Mouse (Mus musculus): ENCODE measurements at regions not wholly inside any gene's neighbourhood (a gene's known extent, or its start where the extent isn't known, plus 50 kb on each side); places are given as distances from the start of the nearest gene placed in this dataset.

- Histone ChIP-seq H3K4me2 (ENCODE audit: insufficient read depth, low read depth, poor library complexity, severe bottlenecking) (no peak overlapping the region), H3K4me1 (ENCODE audit: control insufficient read depth in 1 of 2, insufficient read depth in 2 of 2) (no peaks in the 10 kb centered on the region), H3K36me3 (replicated peaks in 1 of 2; ENCODE audit: control insufficient read depth in 1 of 2, insufficient read depth in 1 of 2, low read length in 1 of 2) (no peaks in the 10 kb centered on the region), H3K27ac (ENCODE audit: insufficient read depth, low read depth) (no peak overlapping the region), H3K4me3 (replicated peaks in 1 of 3; ENCODE audit: low read depth in 2 of 3, low read length in 2 of 3, poor library complexity in 1 of 3) (no peak overlapping the region), H3K27me3 (replicated peaks) (peaks cover 46% of the 10 kb centered on the region), H3K9me3 (replicated peaks; ENCODE audit: low read length) (no peaks in the 10 kb centered on the region), H3K79me2 (replicated peaks; ENCODE audit: control insufficient read depth, extremely low read depth, insufficient read depth, poor library complexity, severe bottlenecking) (no peaks in the 10 kb centered on the region), H3K9ac (ENCODE audit: insufficient read depth, low read depth) (no peak overlapping the region)
- in situ Hi-C loops (cut with MboI; ENCODE audit: low pct_ligation_motif_present, low pct_unique_long_range_greater_than_20kb, low sequenced_read_pairs) (no loop called here), dilution Hi-C loops (cut with MboI; ENCODE audit: extremely low pct_ligation_motif_present, extremely low pct_unique_long_range_greater_than_20kb, low sequenced_read_pairs) (no loop called here)
- no peak for TF ChIP-seq ELF1 (IDR thresholded peaks at IDR 0.05; ENCODE audit: low read depth, low read length)
- TF ChIP-seq MAZ (IDR thresholded peaks at IDR 0.05; ENCODE audit: low read depth, low read length): no peak
- no peak for TF ChIP-seq BHLHE40 (IDR thresholded peaks at IDR 0.05; ENCODE audit: low read depth, low read length)
- TF ChIP-seq HCFC1 (IDR thresholded peaks at IDR 0.05; ENCODE audit: low read depth, low read length): no peak
- TF ChIP-seq GABPA (IDR thresholded peaks at IDR 0.05; ENCODE audit: insufficient replicate concordance, low read depth, low read length): no peak
- no peak for TF ChIP-seq NRF1 (IDR thresholded peaks at IDR 0.05; ENCODE audit: low read depth, low read length)
- TF ChIP-seq MAFK (IDR thresholded peaks at IDR 0.05; ENCODE audit: insufficient replicate concordance, low read length): no peak
- no peak for TF ChIP-seq JUN (IDR thresholded peaks at IDR 0.05; ENCODE audit: insufficient read depth, low read depth, low read length)
- TF ChIP-seq E2F4 (IDR thresholded peaks at IDR 0.05; ENCODE audit: insufficient replicate concordance, low read depth, low read length): no peak
- TF ChIP-seq CHD2 (IDR thresholded peaks at IDR 0.05; ENCODE audit: low read length): no peak
- no peak for TF ChIP-seq TBP (conservative IDR thresholded peaks at IDR 0.05; ENCODE audit: low read depth, low read length)
- no peak for TF ChIP-seq TCF12 (IDR thresholded peaks at IDR 0.05; ENCODE audit: low read depth, low read length)
- DNase-seq (ENCODE audit: extremely low read depth): no peak
These were observed 555.1 kb downstream of the Gm9195 start for GRCm38 (mm10) chr14:71936373-71937156.

GRCm38 (mm10) chr14:71915964-71916363 is 575.7 kb downstream of the Gm9195 start:
- Histone ChIP-seq H3K79me2 (replicated peaks; ENCODE audit: control insufficient read depth, extremely low read depth, insufficient read depth, poor library complexity, severe bottlenecking) (no peaks in the 10 kb centered on the region), H3K4me1 (ENCODE audit: control insufficient read depth in 1 of 2, insufficient read depth in 2 of 2) (no peaks in the 10 kb centered on the region), H3K4me3 (replicated peaks in 1 of 3; ENCODE audit: low read depth in 2 of 3, low read length in 2 of 3, poor library complexity in 1 of 3) (no peak overlapping the region), H3K9me3 (replicated peaks; ENCODE audit: low read length) (no peaks in the 10 kb centered on the region), H3K27me3 (replicated peaks) (peaks cover 46% of the 10 kb centered on the region), H3K27ac (ENCODE audit: insufficient read depth, low read depth) (no peak overlapping the region), H3K4me2 (ENCODE audit: insufficient read depth, low read depth, poor library complexity, severe bottlenecking) (no peak overlapping the region), H3K36me3 (replicated peaks in 1 of 2; ENCODE audit: control insufficient read depth in 1 of 2, insufficient read depth in 1 of 2, low read length in 1 of 2) (no peaks in the 10 kb centered on the region), H3K9ac (ENCODE audit: insufficient read depth, low read depth) (no peak overlapping the region)
- DNase-seq (ENCODE audit: extremely low read depth): no peak
- in situ Hi-C loops (cut with MboI; ENCODE audit: low pct_ligation_motif_present, low pct_unique_long_range_greater_than_20kb, low sequenced_read_pairs): no loop called here
- dilution Hi-C loops (cut with MboI; ENCODE audit: extremely low pct_ligation_motif_present, extremely low pct_unique_long_range_greater_than_20kb, low sequenced_read_pairs): no loop called here
- TF ChIP-seq POLR2A (IDR thresholded peaks at IDR 0.05; ENCODE audit: low read depth, low read length): no peak
- TF ChIP-seq PAX5 (IDR thresholded peaks at IDR 0.05; ENCODE audit: low read length): no peak
- TF ChIP-seq ZNF384 (IDR thresholded peaks at IDR 0.05; ENCODE audit: low read depth, low read length): no peak
- no peak for TF ChIP-seq ZMIZ1 (IDR thresholded peaks at IDR 0.05; ENCODE audit: low read depth, low read length)
- TF ChIP-seq GABPA (IDR thresholded peaks at IDR 0.05; ENCODE audit: insufficient replicate concordance, low read depth, low read length): no peak
- no peak for TF ChIP-seq SMC3 (IDR thresholded peaks at IDR 0.05; ENCODE audit: low read depth, low read length)
- no peak for TF ChIP-seq MAFK (IDR thresholded peaks at IDR 0.05; ENCODE audit: insufficient replicate concordance, low read length)
- no peak for TF ChIP-seq MXI1 (IDR thresholded peaks at IDR 0.05; ENCODE audit: low read depth, low read length)
- TF ChIP-seq MYC (IDR thresholded peaks at IDR 0.05; ENCODE audit: low read depth, low read length): no peak
- TF ChIP-seq BHLHE40 (IDR thresholded peaks at IDR 0.05; ENCODE audit: low read depth, low read length): no peak
- TF ChIP-seq ETS1 (conservative IDR thresholded peaks at IDR 0.05; ENCODE audit: low read depth, low read length): no peak
- TF ChIP-seq JUN (IDR thresholded peaks at IDR 0.05; ENCODE audit: insufficient read depth, low read depth, low read length): no peak
